Mouse (Mus musculus): ENCODE results near the gene Hk3.

GRCm38 (mm10) chr13:55020051-55020450, 1.1 kb downstream of the Hk3 start:
- TF ChIP-seq CTCF (IDR thresholded peaks at IDR 0.05; ENCODE audit: low read depth, low read length) (no peak), GATA1 (IDR thresholded peaks at IDR 0.05; ENCODE audit: borderline replicate concordance, low read length) (no peak), TAL1 (conservative IDR thresholded peaks at IDR 0.05; ENCODE audit: low read depth, low read length) (no peak)

Data from G1E (cell line).